Mouse (Mus musculus): Measurements from ENCODE around the gene Gm27029.

DNA sequence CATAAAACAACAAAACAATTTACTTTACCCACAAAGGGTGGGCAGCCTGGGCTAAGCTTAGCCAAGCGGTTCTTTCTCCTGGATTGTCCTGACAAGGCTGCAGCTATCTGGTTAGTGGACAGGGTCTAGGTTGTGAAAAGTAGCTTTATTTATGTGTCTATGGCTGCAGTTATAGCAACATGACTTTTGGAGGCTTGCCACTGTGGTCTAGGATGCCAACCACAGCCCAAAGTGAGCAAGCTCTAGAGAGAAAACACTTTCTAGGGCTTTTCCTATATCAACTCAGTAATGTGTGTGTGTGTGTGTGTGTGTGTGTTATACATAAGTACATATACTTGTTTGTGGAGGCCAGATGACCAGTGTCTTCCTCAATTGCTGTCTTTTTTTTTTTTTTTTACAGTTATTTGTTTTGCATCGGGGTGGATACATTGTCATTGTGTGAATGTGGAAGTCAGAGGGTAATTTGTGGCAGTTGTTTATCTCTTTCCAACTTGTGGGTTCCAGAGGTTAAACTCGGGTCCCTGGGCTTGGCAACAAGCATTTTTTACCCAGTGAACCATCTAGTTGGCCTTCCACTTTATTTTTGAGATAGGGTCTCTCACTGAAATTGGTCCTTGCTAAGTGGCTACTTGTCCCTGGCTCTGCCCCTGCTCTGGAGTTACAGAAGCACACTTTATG lies 67.0 kb downstream of the Gm27029 start:
- TF ChIP-seq TAL1 (IDR thresholded peaks at IDR 0.05; ENCODE audit: low read length), result no peak
- TF ChIP-seq GATA1 (IDR thresholded peaks at IDR 0.05; ENCODE audit: low read length), result no peak
